Mouse (Mus musculus): ENCODE measurements around the gene Mbnl2. TPM values are rescaled to one million over a fixed set of nuclear protein-coding genes. Genes with fewer than 3 reads are reported as not detected.

The Mbnl2 gene
- total and polyA plus RNA-seq, 3 experiments: 23.8 to 28.9 (median 23.9) TPM

GRCm38 (mm10) chr14:120368914-120369391 is 93.5 kb downstream of the Mbnl2 start:
- H3K27me3 ChIP-seq (replicated peaks): no peaks in the 10 kb centered on the region
- H3K9me3 ChIP-seq (replicated peaks; ENCODE audit: low read length): no peaks in the 10 kb centered on the region
- H3K36me3 ChIP-seq (replicated peaks in 1 of 2; ENCODE audit: control insufficient read depth in 1 of 2, insufficient read depth in 1 of 2, low read length in 1 of 2): peaks cover 0 to 40% of the 10 kb centered on the region in 2 experiments
- in situ Hi-C loops (cut with MboI; ENCODE audit: low pct_ligation_motif_present, low pct_unique_long_range_greater_than_20kb, low sequenced_read_pairs) (no loop called here), dilution Hi-C loops (cut with MboI; ENCODE audit: extremely low pct_ligation_motif_present, extremely low pct_unique_long_range_greater_than_20kb, low sequenced_read_pairs) (no loop called here)
- H3K4me2 ChIP-seq (ENCODE audit: insufficient read depth, low read depth, poor library complexity, severe bottlenecking): no peak overlapping the region
- no peak overlapping the region for H3K27ac ChIP-seq (ENCODE audit: insufficient read depth, low read depth)
- peaks cover 6 to 20% of the 10 kb centered on the region in 2 experiments; a peak in 3 of 4 replicates for H3K4me1 ChIP-seq (ENCODE audit: control insufficient read depth in 1 of 2, insufficient read depth in 2 of 2)
- TF ChIP-seq SMC3 (IDR thresholded peaks at IDR 0.05; ENCODE audit: low read depth, low read length): no peak
- TF ChIP-seq NRF1 (IDR thresholded peaks at IDR 0.05; ENCODE audit: low read depth, low read length): no peak
- no peak for TF ChIP-seq JUN (IDR thresholded peaks at IDR 0.05; ENCODE audit: insufficient read depth, low read depth, low read length)
- no peak for TF ChIP-seq UBTF (IDR thresholded peaks at IDR 0.05; ENCODE audit: low read depth, low read length)
- TF ChIP-seq JUND (conservative IDR thresholded peaks at IDR 0.05; ENCODE audit: low read depth, low read length): no peak
- TF ChIP-seq E2F4 (IDR thresholded peaks at IDR 0.05; ENCODE audit: insufficient replicate concordance, low read depth, low read length): no peak
- no peak for DNase-seq (ENCODE audit: extremely low read depth)
- H3K79me2 ChIP-seq (replicated peaks; ENCODE audit: control insufficient read depth, extremely low read depth, insufficient read depth, poor library complexity, severe bottlenecking): 0 out of 2 replicates have a peak, but pooled peaks cover 4% of the 10 kb centered on the region
- no peak overlapping the region for H3K9ac ChIP-seq (ENCODE audit: insufficient read depth, low read depth)
- H3K4me3 ChIP-seq (replicated peaks in 1 of 3; ENCODE audit: low read depth in 2 of 3, low read length in 2 of 3, poor library complexity in 1 of 3): no peak overlapping the region

- peaks cover 0 to 42% of the 10 kb centered on the region in 2 experiments for H3K36me3 ChIP-seq (replicated peaks in 1 of 2; ENCODE audit: control insufficient read depth in 1 of 2, insufficient read depth in 1 of 2, low read length in 1 of 2)
- in situ Hi-C loops (cut with MboI; ENCODE audit: low pct_ligation_motif_present, low pct_unique_long_range_greater_than_20kb, low sequenced_read_pairs) (no loop called here), dilution Hi-C loops (cut with MboI; ENCODE audit: extremely low pct_ligation_motif_present, extremely low pct_unique_long_range_greater_than_20kb, low sequenced_read_pairs) (no loop called here)
- no peaks in the 10 kb centered on the region for H3K27me3 ChIP-seq (replicated peaks)
- DNase-seq (ENCODE audit: extremely low read depth): no peak
- H3K4me1 ChIP-seq (ENCODE audit: control insufficient read depth in 1 of 2, insufficient read depth in 2 of 2): peaks cover 6 to 20% of the 10 kb centered on the region in 2 experiments; a peak in 3 of 4 replicates
- H3K79me2 ChIP-seq (replicated peaks; ENCODE audit: control insufficient read depth, extremely low read depth, insufficient read depth, poor library complexity, severe bottlenecking): 0 out of 2 replicates have a peak, but pooled peaks cover 4% of the 10 kb centered on the region
- H3K4me2 ChIP-seq (ENCODE audit: insufficient read depth, low read depth, poor library complexity, severe bottlenecking): no peak overlapping the region
- H3K9me3 ChIP-seq (replicated peaks; ENCODE audit: low read length): no peaks in the 10 kb centered on the region
- no peak overlapping the region for H3K9ac ChIP-seq (ENCODE audit: insufficient read depth, low read depth)
- H3K4me3 ChIP-seq (replicated peaks in 1 of 3; ENCODE audit: low read depth in 2 of 3, low read length in 2 of 3, poor library complexity in 1 of 3): no peak overlapping the region
- no peak overlapping the region for H3K27ac ChIP-seq (ENCODE audit: insufficient read depth, low read depth)
- TF ChIP-seq MAZ (IDR thresholded peaks at IDR 0.05; ENCODE audit: low read depth, low read length) (no peak), KAT2A (IDR thresholded peaks at IDR 0.05; ENCODE audit: insufficient replicate concordance, low read length) (no peak), ZMIZ1 (IDR thresholded peaks at IDR 0.05; ENCODE audit: low read depth, low read length) (no peak), NRF1 (IDR thresholded peaks at IDR 0.05; ENCODE audit: low read depth, low read length) (no peak), CHD1 (IDR thresholded peaks at IDR 0.05; ENCODE audit: low read depth, low read length) (no peak), CHD2 (IDR thresholded peaks at IDR 0.05; ENCODE audit: low read length) (no peak), SMC3 (IDR thresholded peaks at IDR 0.05; ENCODE audit: low read depth, low read length) (no peak), MEF2A (IDR thresholded peaks at IDR 0.05; ENCODE audit: borderline replicate concordance, low read depth, low read length) (no peak), EP300 (IDR thresholded peaks at IDR 0.05; ENCODE audit: low read length) (no peak), USF1 (IDR thresholded peaks at IDR 0.05; ENCODE audit: low read depth, low read length) (no peak), IRF4 (IDR thresholded peaks at IDR 0.05; ENCODE audit: low read depth, low read length) (no peak)
Measured at GRCm38 (mm10) chr14:120370044-120370443, 94.6 kb downstream of the Mbnl2 start.

Measured in CH12.LX (cell line).